Comparison of ENCODE assay signal across 10 mouse cellular contexts in genomic region chr10:60269141-60270064, GRCm38 (mm10). TPM values are rescaled to one million over a fixed set of nuclear protein-coding genes. Genes with fewer than 3 reads are reported as not detected.
DNase-seq lines count a peak whose midpoint lies in the region; ATAC-seq lines count a peak whose summit lies in the region.
"Had no signal": no experiment of that assay in that cellular context is flagged by ENCODE, and none has a peak within 500 bp of the region (broad histone marks: within the 10 kb centered on the region; RNA-seq: fewer than 3 reads in every experiment).

No protein-coding gene starts in this region.

- no peak overlapping the region for H3K4me3 ChIP-seq in kidney, embryonic 16.5 days (ENCODE audit: low read length)

- 52% methylated on average over 13 of the region's 13 CpGs for WGBS in kidney, embryonic 16.5 days

- no peak overlapping the region for H3K4me2 ChIP-seq in kidney, embryonic 16.5 days (replicated peaks; ENCODE audit: low read depth, low read length)

- DNase-seq in adrenal gland, postnatal 36 days = peak; percentile 53 to 59
- no peak for DNase-seq in adrenal gland, adult 18-20 months (ENCODE audit: low spot score in 2 of 2)
- no peak for DNase-seq in kidney, adult 9 months
- no peak for DNase-seq in right cerebral cortex, adult 18-20 months
- no peak for DNase-seq in cerebellum, postnatal 25 days
- DNase-seq: cerebellum, adult 18-20 months; right cerebral cortex, postnatal 4 days had no signal

- H3K9ac ChIP-seq in kidney, embryonic 16.5 days (replicated peaks; ENCODE audit: low read length) = peak overlapping the region; percentile 35; the same call in 1 of the 2 replicates

- H3K27me3 ChIP-seq in kidney, embryonic 16.5 days (ENCODE audit: insufficient read depth, low read length) = no peaks in the 10 kb centered on the region

- peaks cover 11% of the 10 kb centered on the region for H3K4me1 ChIP-seq in kidney, embryonic 16.5 days (ENCODE audit: insufficient read depth, low read length)

- no peaks in the 10 kb centered on the region for H3K36me3 ChIP-seq in kidney, embryonic 16.5 days (ENCODE audit: insufficient read depth, low read length)

- no peaks in the 10 kb centered on the region for H3K9me3 ChIP-seq in kidney, embryonic 16.5 days (ENCODE audit: low read length)

- no peak for ATAC-seq in kidney, embryonic 16.5 days (ENCODE audit: low FRiP score, low TSS enrichment)
- peak; percentile 48; the same call in 1 of the 2 replicates for ATAC-seq in common myeloid progenitor, adult 5-6 weeks (replicated peaks; ENCODE audit: low read depth, poor library complexity, severe bottlenecking)
- ATAC-seq in megakaryocyte-erythroid progenitor cell, adult 5-6 weeks (replicated peaks; ENCODE audit: low FRiP score, low TSS enrichment, poor library complexity, severe bottlenecking) = 0 out of 2 replicates have a peak, but pooled peaks have one; percentile 35

- 0 out of 2 replicates have a peak overlapping the region, but pooled peaks have one; percentile 18 for H3K27ac ChIP-seq in kidney, embryonic 16.5 days (ENCODE audit: low read length)

RNA-seq across cellular contexts. Expression of gene Psap, which starts 8.0 kb away (rescaled TPM):
- 1,000 to 10,000 TPM; 1,035 to 1,192 TPM for total RNA-seq in adrenal gland, postnatal 36 days (2021)
- 1,000 to 10,000 TPM; 1,159 to 1,329 TPM for total RNA-seq in adrenal gland, adult 18-20 months (2021)
- 145 and 166 TPM in 2 replicates for polyA plus RNA-seq in kidney, embryonic 16.5 days (2015; fragmentation: Nextera tagmentation; extraction: Ambion mirVana)
- total RNA-seq in common myeloid progenitor, adult 5-6 weeks (2017) = 149 and 150 TPM in 2 replicates
- 82.8 and 89.3 TPM in 2 replicates for total RNA-seq in megakaryocyte-erythroid progenitor cell, adult 5-6 weeks (2014; fragmentation: Nextera tagmentation)
- 84.3 and 86.1 TPM in 2 replicates for total RNA-seq in megakaryocyte-erythroid progenitor cell, adult 5-6 weeks (2017)

RNA-seq across cellular contexts. Expression of gene Chst3, which starts 50.3 kb away (rescaled TPM):
- total RNA-seq in adrenal gland, postnatal 36 days (2021) = 1 to 10 TPM in 1 of 2 experiments, under 1 TPM in 1; 0.76 to 1.4 TPM
- under 1 TPM; 0.77 to 0.86 TPM for total RNA-seq in adrenal gland, adult 18-20 months (2021)
- 2.1 and 2.2 TPM in 2 replicates for polyA plus RNA-seq in kidney, embryonic 16.5 days (2015; fragmentation: Nextera tagmentation; extraction: Ambion mirVana)
- 0.10 TPM in 1 of 2 replicates, not detected in the other for total RNA-seq in common myeloid progenitor, adult 5-6 weeks (2017)
- 0.40 and 5.4 TPM in 2 replicates for total RNA-seq in megakaryocyte-erythroid progenitor cell, adult 5-6 weeks (2014; fragmentation: Nextera tagmentation)
- total RNA-seq in megakaryocyte-erythroid progenitor cell, adult 5-6 weeks (2017) = 0.11 TPM in 1 of 2 replicates, not detected in the other

Comparison
In these comparisons a context has a peak if more than half of its experiments do, and no peak if none do; other contexts are left out.
1. DNase-seq: peak in adrenal gland, postnatal 36 days (2 of 2); none in adrenal gland, adult 18-20 months (0 of 2), kidney, adult 9 months (single experiment), right cerebral cortex, adult 18-20 months (single experiment) and cerebellum, postnatal 25 days (0 of 2).